Mouse (Mus musculus): ENCODE measurements around the gene Csta1. TPM values are rescaled to one million over a fixed set of nuclear protein-coding genes. Genes with fewer than 3 reads are reported as not detected.

Csta1 gene
- polyA plus RNA-seq, 1 experiment, result not detected

DNA sequence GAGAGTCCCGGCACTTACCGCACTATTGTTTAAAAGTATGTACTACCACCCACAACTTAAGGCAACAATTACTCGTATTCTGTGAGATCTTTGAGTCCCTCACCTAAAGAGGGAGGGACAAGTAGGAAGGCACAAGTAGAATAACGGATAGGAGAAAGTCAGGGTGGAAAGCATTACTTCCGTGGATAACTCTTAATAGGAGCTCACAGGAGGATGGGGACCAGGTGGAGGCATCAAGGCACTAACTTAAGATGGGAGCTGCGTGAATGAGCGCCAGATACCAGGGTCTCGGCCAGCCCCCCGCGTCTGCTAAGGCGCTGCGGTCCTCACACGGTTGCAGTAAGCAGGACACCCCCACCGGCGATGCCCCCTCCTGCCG lies 60.0 kb downstream of the Csta1 start:
- Histone ChIP-seq H3K36me3 (ENCODE audit: control insufficient read depth, insufficient read depth) (peaks cover 7% of the 10 kb centered on the region), H3K4me2 (ENCODE audit: low read depth) (peak overlapping the region; percentile 87), H3ac (ENCODE audit: control insufficient read depth, insufficient read length) (peak overlapping the region; percentile 48), H3K79me2 (ENCODE audit: control insufficient read depth, insufficient read depth) (peaks cover 75% of the 10 kb centered on the region), H3K4me3 (peak overlapping the region; percentile 99), H3K27me3 (ENCODE audit: control insufficient read depth, insufficient read depth, insufficient read length) (no peaks in the 10 kb centered on the region)
- TF ChIP-seq REST (IDR thresholded peaks at IDR 0.05; ENCODE audit: insufficient read depth, insufficient read length) (no peak), SRF (IDR thresholded peaks at IDR 0.05; ENCODE audit: control insufficient read depth, insufficient read length, low read depth) (peak; percentile 23)

Other genes with a start within 250 kb of the Csta1 start
- gene Parp9, start 192.8 kb downstream of the Csta1 start, polyA plus RNA-seq (2012; fragmentation: generic; extraction: Trizol), result 1.2 TPM
- 0.83 TPM for gene Dtx3l, start 192.1 kb downstream of the Csta1 start, polyA plus RNA-seq (2012; fragmentation: generic; extraction: Trizol)
- 14.8 TPM for gene Kpna1, start 152.5 kb downstream of the Csta1 start, polyA plus RNA-seq (2012; fragmentation: generic; extraction: Trizol)
- gene Wdr5b, start 90.1 kb downstream of the Csta1 start, polyA plus RNA-seq (2012; fragmentation: generic; extraction: Trizol), result 1.9 TPM
- gene Fam162a, start 59.6 kb downstream of the Csta1 start, polyA plus RNA-seq (2012; fragmentation: generic; extraction: Trizol), result 363 TPM
- gene Ccdc58, start 59.6 kb downstream of the Csta1 start, polyA plus RNA-seq (2012; fragmentation: generic; extraction: Trizol), result 41.8 TPM
- gene Stfa2l1, start 25.6 kb upstream of the Csta1 start, polyA plus RNA-seq (2012; fragmentation: generic; extraction: Trizol), result not detected
- gene Gm5483, start 53.0 kb upstream of the Csta1 start, polyA plus RNA-seq (2012; fragmentation: generic; extraction: Trizol), result not detected
- gene Gm5416, start 79.2 kb upstream of the Csta1 start, polyA plus RNA-seq (2012; fragmentation: generic; extraction: Trizol), result not detected
- gene 2010005H15Rik, start 90.2 kb upstream of the Csta1 start, polyA plus RNA-seq (2012; fragmentation: generic; extraction: Trizol), result not detected
- gene Stfa1, start 145.7 kb upstream of the Csta1 start, polyA plus RNA-seq (2012; fragmentation: generic; extraction: Trizol), result not detected
- not detected for gene BC117090, start 203.1 kb upstream of the Csta1 start, polyA plus RNA-seq (2012; fragmentation: generic; extraction: Trizol)
- gene BC100530, start 236.5 kb upstream of the Csta1 start, polyA plus RNA-seq (2012; fragmentation: generic; extraction: Trizol), result not detected